Mouse (Mus musculus) heart, adult 2 months (tissue): Measurements from ENCODE around the gene Adh1.

Experiments used
- CTCF ChIP-seq: fragments of 200-600 bp; IDR thresholded peaks from 2 replicates; pipeline ENCODE4 v1.8.1; 2022; ENCODE audit warnings: antibody characterized with exemption, mild to moderate bottlenecking, moderate library complexity
- EP300 ChIP-seq: fragments of 200-500 bp; IDR thresholded peaks from 2 replicates; pipeline ENCODE4 v1.6.1; 2011; ENCODE audit warnings: low read depth, low read length, control low read depth; ENCODE audit not compliant: insufficient read depth
- POLR2A ChIP-seq: fragments of 200-500 bp; IDR thresholded peaks from 2 replicates; pipeline ENCODE4 v1.6.1; 2011; ENCODE audit warnings: mild to moderate bottlenecking, low read depth, low read length, control low read depth; ENCODE audit not compliant: insufficient read depth

DNA sequence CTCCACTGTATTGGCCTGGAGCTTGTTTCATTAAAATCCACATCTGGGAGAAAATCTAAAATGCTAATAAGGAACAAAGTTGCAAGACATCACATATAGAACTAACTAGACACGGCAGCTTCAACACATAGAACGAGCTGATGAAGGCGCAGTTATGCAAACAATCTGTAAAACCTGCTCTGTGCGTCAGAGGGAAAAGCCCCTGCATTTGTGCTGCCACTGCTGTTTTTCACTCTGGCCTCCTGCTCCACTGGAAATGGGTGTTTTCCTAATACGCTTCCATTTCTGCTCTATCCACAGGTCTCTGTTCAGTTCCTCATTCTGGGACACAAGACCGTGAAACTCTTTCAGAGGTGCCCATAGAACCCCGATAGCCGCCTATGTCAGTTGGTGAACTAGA lies 73.1 kb downstream of the Adh1 start:
- no peak for TF ChIP-seq EP300
- TF ChIP-seq CTCF, result no peak
- no peak for TF ChIP-seq POLR2A
